Comparison of ENCODE assay signal across 21 mouse cellular contexts in the genomic region with DNA sequence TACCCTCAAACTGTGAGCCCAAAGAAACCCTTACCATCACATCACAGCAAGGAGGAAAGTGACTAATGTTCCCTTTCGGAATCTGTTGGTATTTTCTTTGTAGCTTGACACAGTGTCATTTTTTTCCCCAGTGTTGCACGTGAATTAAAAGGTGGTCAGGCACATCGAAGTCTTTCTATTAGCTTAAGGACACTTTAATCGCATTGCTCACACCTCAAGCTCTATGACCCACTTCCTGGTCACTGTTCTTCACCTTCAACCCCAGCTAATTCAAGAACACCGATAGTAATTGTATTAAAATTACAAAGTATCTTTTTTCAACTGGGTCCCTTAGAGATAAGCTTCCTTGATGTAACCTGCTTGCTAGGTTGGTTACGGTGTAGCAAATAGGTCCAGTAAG. TPM values are rescaled to one million over a fixed set of nuclear protein-coding genes. Genes with fewer than 3 reads are reported as not detected.
A peak's percentile ranks its signal among the peaks of the same experiment; 100 is the strongest.
DNase-seq lines count a peak whose midpoint lies in the region; ATAC-seq and TF ChIP-seq lines count a peak whose summit lies in the region.
"Had no signal": no experiment of that assay in that cellular context is flagged by ENCODE, and none has a peak within 500 bp of the region (broad histone marks: within the 10 kb centered on the region; RNA-seq: fewer than 3 reads in every experiment).

No protein-coding gene starts in this region.

- ATAC-seq in intestine, postnatal 0 days = no peak
- no peak for ATAC-seq in intestine, embryonic 16.5 days
- no peak for ATAC-seq in midbrain, embryonic 11.5 days (ENCODE audit: low FRiP score)
- ATAC-seq in stomach, postnatal 0 days (ENCODE audit: low FRiP score, low TSS enrichment) = peak; percentile 61; the same call in 1 of the 2 replicates
- ATAC-seq: activated CD4-positive, CD25-positive, alpha-beta regulatory T cell, adult 4 months; CD4-positive, CD25-positive, alpha-beta regulatory T cell, adult 4 months; Patski had no signal

- no peak overlapping the region for H3K4me2 ChIP-seq in intestine, postnatal 0 days (replicated peaks; ENCODE audit: low read depth)
- H3K4me2 ChIP-seq in intestine, embryonic 16.5 days (ENCODE audit: low read depth, low read length) = no peak overlapping the region
- no peak overlapping the region for H3K4me2 ChIP-seq in midbrain, embryonic 11.5 days
- H3K4me2 ChIP-seq in stomach, postnatal 0 days (replicated peaks; ENCODE audit: low read depth) = no peak overlapping the region

- H3K4me3 ChIP-seq in intestine, postnatal 0 days (ENCODE audit: low read depth, low read length) = no peak overlapping the region
- no peak overlapping the region for H3K4me3 ChIP-seq in intestine, embryonic 16.5 days (ENCODE audit: low read length)
- no peak overlapping the region for H3K4me3 ChIP-seq in midbrain, embryonic 11.5 days (ENCODE audit: low read depth, low read length)
- no peak overlapping the region for H3K4me3 ChIP-seq in midbrain, embryonic 10.5 days
- H3K4me3 ChIP-seq in stomach, postnatal 0 days (ENCODE audit: low read depth, low read length) = no peak overlapping the region

- no peaks in the 10 kb centered on the region for H3K36me3 ChIP-seq in intestine, postnatal 0 days (ENCODE audit: control insufficient read depth, insufficient read depth)
- no peaks in the 10 kb centered on the region for H3K36me3 ChIP-seq in intestine, embryonic 16.5 days (ENCODE audit: control insufficient read depth, insufficient read depth, low read length)
- no peaks in the 10 kb centered on the region for H3K36me3 ChIP-seq in midbrain, embryonic 11.5 days (ENCODE audit: control insufficient read depth, insufficient read depth, low read length)
- no peaks in the 10 kb centered on the region for H3K36me3 ChIP-seq in midbrain, embryonic 10.5 days
- H3K36me3 ChIP-seq in stomach, postnatal 0 days (ENCODE audit: control insufficient read depth, insufficient read depth, low read length) = no peaks in the 10 kb centered on the region

- no peaks in the 10 kb centered on the region for H3K27me3 ChIP-seq in intestine, postnatal 0 days (replicated peaks; ENCODE audit: control insufficient read depth, insufficient read depth, low read length)
- no peaks in the 10 kb centered on the region for H3K27me3 ChIP-seq in intestine, embryonic 16.5 days (replicated peaks; ENCODE audit: control insufficient read depth, insufficient read depth, low read length)
- H3K27me3 ChIP-seq in midbrain, embryonic 11.5 days (ENCODE audit: control insufficient read depth, insufficient read depth, low read length) = no peaks in the 10 kb centered on the region
- H3K27me3 ChIP-seq in midbrain, embryonic 10.5 days (ENCODE audit: low read depth, poor library complexity, severe bottlenecking) = peaks cover 11% of the 10 kb centered on the region; the same call in 1 of the 2 replicates
- H3K27me3 ChIP-seq in stomach, postnatal 0 days (ENCODE audit: control insufficient read depth, insufficient read depth, low read length) = no peaks in the 10 kb centered on the region
- H3K27me3 ChIP-seq: CH12.LX, Patski had no signal

- 0 out of 2 replicates have a peak overlapping the region, but pooled peaks have one; percentile 7 for H3K27ac ChIP-seq in intestine, postnatal 0 days (ENCODE audit: low read depth, low read length)
- H3K27ac ChIP-seq in intestine, embryonic 16.5 days (ENCODE audit: low read length) = no peak overlapping the region
- H3K27ac ChIP-seq in midbrain, embryonic 11.5 days (ENCODE audit: low read depth, low read length) = no peak overlapping the region
- H3K27ac ChIP-seq in midbrain, embryonic 10.5 days (replicated peaks) = no peak overlapping the region
- no peak overlapping the region for H3K27ac ChIP-seq in stomach, postnatal 0 days (replicated peaks)

- no peak for TF ChIP-seq CTCF in intestine, postnatal 0 days (IDR thresholded peaks at IDR 0.05; ENCODE audit: low read depth)
- TF ChIP-seq CTCF in stomach, postnatal 0 days (IDR thresholded peaks at IDR 0.05; ENCODE audit: low read depth) = no peak

- TF ChIP-seq EP300 in stomach, postnatal 0 days (optimal IDR thresholded peaks at IDR 0.05) = no peak

- no peaks in the 10 kb centered on the region for H3K4me1 ChIP-seq in intestine, postnatal 0 days (replicated peaks; ENCODE audit: control insufficient read depth, insufficient read depth, low read length)
- H3K4me1 ChIP-seq in intestine, embryonic 16.5 days (ENCODE audit: control insufficient read depth, insufficient read depth, low read length) = 0 out of 2 replicates have a peak, but pooled peaks cover 2% of the 10 kb centered on the region
- H3K4me1 ChIP-seq in midbrain, embryonic 11.5 days (ENCODE audit: control insufficient read depth, insufficient read depth, low read length) = no peaks in the 10 kb centered on the region; the same call in 1 of the 2 replicates
- peaks cover 9% of the 10 kb centered on the region for H3K4me1 ChIP-seq in midbrain, embryonic 10.5 days
- no peaks in the 10 kb centered on the region for H3K4me1 ChIP-seq in stomach, postnatal 0 days (replicated peaks; ENCODE audit: control insufficient read depth, insufficient read depth)

- no peaks in the 10 kb centered on the region for H3K9me3 ChIP-seq in intestine, postnatal 0 days (ENCODE audit: control insufficient read depth)
- no peaks in the 10 kb centered on the region for H3K9me3 ChIP-seq in intestine, embryonic 16.5 days (ENCODE audit: control insufficient read depth, low read length)
- no peaks in the 10 kb centered on the region for H3K9me3 ChIP-seq in midbrain, embryonic 11.5 days (ENCODE audit: control insufficient read depth, low read length)
- H3K9me3 ChIP-seq in midbrain, embryonic 10.5 days (replicated peaks) = no peaks in the 10 kb centered on the region
- no peaks in the 10 kb centered on the region for H3K9me3 ChIP-seq in stomach, postnatal 0 days (ENCODE audit: control insufficient read depth, low read length)
- H3K9me3 ChIP-seq: G1E had no signal

- WGBS in intestine, postnatal 0 days = 73% methylated on average over 6 of the region's 6 CpGs
- WGBS in intestine, embryonic 16.5 days = 86% methylated on average over 6 of the region's 6 CpGs
- 90% methylated on average over 6 of the region's 6 CpGs for WGBS in midbrain, embryonic 11.5 days
- WGBS in midbrain, embryonic 10.5 days = 90% methylated on average over 6 of the region's 6 CpGs
- WGBS in stomach, postnatal 0 days = 76% methylated on average over 6 of the region's 6 CpGs

- peak; percentile 69 for DNase-seq in midbrain, embryonic 11.5 days (ENCODE audit: low spot score, missing footprints)
- no peak for DNase-seq in midbrain, embryonic 10.5 days (ENCODE audit: low spot score)
- no peak for DNase-seq in stomach, postnatal 0 days (ENCODE audit: low spot score)
- DNase-seq in left cerebral cortex, postnatal 4 days = no peak
- DNase-seq: adrenal gland, adult 2 months; adrenal gland, adult 8-10 months; adrenal gland, postnatal 10 days; adrenal gland, postnatal 14 days; adrenal gland, postnatal 25 days; adrenal gland, postnatal 36 days; B cell, adult 2 months; cerebellum, adult 11 months; cerebellum, adult 11-12 months; cerebellum, adult 18-20 months had no signal

- no peak overlapping the region for H3K9ac ChIP-seq in intestine, postnatal 0 days (ENCODE audit: low read depth, low read length)
- H3K9ac ChIP-seq in intestine, embryonic 16.5 days (ENCODE audit: low read depth, low read length) = no peak overlapping the region
- no peak overlapping the region for H3K9ac ChIP-seq in midbrain, embryonic 11.5 days (ENCODE audit: low read length)
- H3K9ac ChIP-seq in stomach, postnatal 0 days (ENCODE audit: low read length) = no peak overlapping the region

- intact Hi-C loops in left cerebral cortex, postnatal 4 days (cut with DNase I) = loop anchor here (10.0 kb wide), 1 partner anchor 1564 kb away; no protein-coding TSS in a partner anchor

RNA-seq across cellular contexts. Expression of gene Manba, which starts 4.6 kb away (rescaled TPM):
- polyA plus RNA-seq in intestine, postnatal 0 days (2015; fragmentation: Nextera tagmentation; extraction: Ambion mirVana) = 18.6 and 20.9 TPM in 2 replicates
- polyA plus RNA-seq in intestine, embryonic 16.5 days (2015; fragmentation: Nextera tagmentation; extraction: Ambion mirVana) = 20.1 and 21.3 TPM in 2 replicates
- 4.4 and 5.8 TPM in 2 replicates for polyA plus RNA-seq in midbrain, embryonic 11.5 days (2014; fragmentation: Nextera tagmentation; extraction: Ambion mirVana)
- 3.9 and 4.2 TPM in 2 replicates for polyA plus RNA-seq in midbrain, embryonic 10.5 days (2016; fragmentation: Nextera tagmentation; extraction: Ambion mirVana)
- polyA plus RNA-seq in stomach, postnatal 0 days (2015; fragmentation: Nextera tagmentation; extraction: Ambion mirVana) = 11.8 and 12.8 TPM in 2 replicates
- 1 to 10 TPM; 4.9 to 5.6 TPM for total RNA-seq in left cerebral cortex, postnatal 4 days (2021)

RNA-seq across cellular contexts. Expression of gene Ube2d3, which starts 42.8 kb away (rescaled TPM):
- polyA plus RNA-seq in intestine, postnatal 0 days (2015; fragmentation: Nextera tagmentation; extraction: Ambion mirVana) = 383 and 404 TPM in 2 replicates
- 497 and 511 TPM in 2 replicates for polyA plus RNA-seq in intestine, embryonic 16.5 days (2015; fragmentation: Nextera tagmentation; extraction: Ambion mirVana)
- polyA plus RNA-seq in midbrain, embryonic 11.5 days (2014; fragmentation: Nextera tagmentation; extraction: Ambion mirVana) = 693 and 733 TPM in 2 replicates
- 548 and 568 TPM in 2 replicates for polyA plus RNA-seq in midbrain, embryonic 10.5 days (2016; fragmentation: Nextera tagmentation; extraction: Ambion mirVana)
- 420 and 430 TPM in 2 replicates for polyA plus RNA-seq in stomach, postnatal 0 days (2015; fragmentation: Nextera tagmentation; extraction: Ambion mirVana)
- 100 to 1,000 TPM; 250 to 270 TPM for total RNA-seq in left cerebral cortex, postnatal 4 days (2021)

RNA-seq across cellular contexts. Expression of gene Cisd2, which starts 57.0 kb away (rescaled TPM):
- polyA plus RNA-seq in intestine, postnatal 0 days (2015; fragmentation: Nextera tagmentation; extraction: Ambion mirVana) = 41.6 and 44.3 TPM in 2 replicates
- 61.2 and 61.9 TPM in 2 replicates for polyA plus RNA-seq in intestine, embryonic 16.5 days (2015; fragmentation: Nextera tagmentation; extraction: Ambion mirVana)
- 85.5 and 90.0 TPM in 2 replicates for polyA plus RNA-seq in midbrain, embryonic 11.5 days (2014; fragmentation: Nextera tagmentation; extraction: Ambion mirVana)
- 87.4 and 94.2 TPM in 2 replicates for polyA plus RNA-seq in midbrain, embryonic 10.5 days (2016; fragmentation: Nextera tagmentation; extraction: Ambion mirVana)
- 34.2 and 35.5 TPM in 2 replicates for polyA plus RNA-seq in stomach, postnatal 0 days (2015; fragmentation: Nextera tagmentation; extraction: Ambion mirVana)
- 10 to 100 TPM; 31.8 to 33.4 TPM for total RNA-seq in left cerebral cortex, postnatal 4 days (2021)
